Mouse (Mus musculus): ENCODE measurements around the gene Btnl4. TPM values are rescaled to one million over a fixed set of nuclear protein-coding genes. Genes with fewer than 3 reads are reported as not detected.
"Not testable (repeated sequence)": the region's sequence is repeated elsewhere in the genome, so short reads cannot be mapped to it uniquely, and the experiment has no call there.

Btnl4 gene
- polyA plus RNA-seq (2014; fragmentation: Nextera tagmentation; extraction: Ambion mirVana), result not detected in 2 replicates

GRCm38 (mm10) chr17:34477238-34478013 is at the start of gene Btnl4:
Btnl4 (minus strand) TSS chr17:34477318.
- not testable (repeated sequence) for H3K4me3 ChIP-seq (ENCODE audit: control insufficient read depth in 1 of 2, insufficient read depth in 1 of 2, low read depth in 1 of 2, low read length in 2 of 2); H3K27ac ChIP-seq (replicated peaks in 1 of 2; ENCODE audit: control insufficient read depth in 1 of 2, insufficient read depth in 1 of 2, low read depth in 2 of 2, low read length in 2 of 2); H3K9me3 ChIP-seq (ENCODE audit: control insufficient read depth, low read length); H3K36me3 ChIP-seq (ENCODE audit: control insufficient read depth, insufficient read depth, low read length); H3K4me2 ChIP-seq (ENCODE audit: low read length); H3K9ac ChIP-seq (ENCODE audit: low read length); H3K4me1 ChIP-seq (ENCODE audit: control insufficient read depth in 2 of 2, insufficient read depth in 2 of 2, low read length in 2 of 2); ATAC-seq (ENCODE audit: insufficient number of reproducible peaks, insufficient read depth, low FRiP score, low read depth); H3K27me3 ChIP-seq (ENCODE audit: control insufficient read depth, insufficient read depth, low read length)
- 75% methylated on average over 4 of the region's 5 CpGs for WGBS

GRCm38 (mm10) chr17:34519001-34519400 is 41.9 kb upstream of the Btnl4 start:
- no peak overlapping the region for H3K9ac ChIP-seq (ENCODE audit: low read length)
- 42% methylated on average over 1 of the region's 1 CpGs for WGBS
- H3K27ac ChIP-seq (replicated peaks in 1 of 2; ENCODE audit: control insufficient read depth in 1 of 2, insufficient read depth in 1 of 2, low read depth in 2 of 2, low read length in 2 of 2), result no peak overlapping the region
- H3K4me1 ChIP-seq (ENCODE audit: control insufficient read depth in 2 of 2, insufficient read depth in 2 of 2, low read length in 2 of 2), result no peaks in the 10 kb centered on the region
- no peaks in the 10 kb centered on the region for H3K9me3 ChIP-seq (ENCODE audit: control insufficient read depth, low read length)
- H3K4me2 ChIP-seq (ENCODE audit: low read length), result no peak overlapping the region
- H3K4me3 ChIP-seq (ENCODE audit: control insufficient read depth in 1 of 2, insufficient read depth in 1 of 2, low read depth in 1 of 2, low read length in 2 of 2), result no peak overlapping the region
- no peaks in the 10 kb centered on the region; the same call in 1 of the 2 replicates for H3K27me3 ChIP-seq (ENCODE audit: control insufficient read depth, insufficient read depth, low read length)
- no peak for ATAC-seq (ENCODE audit: insufficient number of reproducible peaks, insufficient read depth, low FRiP score, low read depth)
- H3K36me3 ChIP-seq (ENCODE audit: control insufficient read depth, insufficient read depth, low read length), result no peaks in the 10 kb centered on the region

GRCm38 (mm10) chr17:34518571-34518970 is 41.5 kb upstream of the Btnl4 start:
- H3K4me2 ChIP-seq (ENCODE audit: low read length); H3K9me3 ChIP-seq (ENCODE audit: control insufficient read depth, low read length); H3K9ac ChIP-seq (ENCODE audit: low read length); H3K4me1 ChIP-seq (ENCODE audit: control insufficient read depth in 2 of 2, insufficient read depth in 2 of 2, low read length in 2 of 2); H3K27ac ChIP-seq (replicated peaks in 1 of 2; ENCODE audit: control insufficient read depth in 1 of 2, insufficient read depth in 1 of 2, low read depth in 2 of 2, low read length in 2 of 2); H3K36me3 ChIP-seq (ENCODE audit: control insufficient read depth, insufficient read depth, low read length); ATAC-seq (ENCODE audit: insufficient number of reproducible peaks, insufficient read depth, low FRiP score, low read depth); H3K4me3 ChIP-seq (ENCODE audit: control insufficient read depth in 1 of 2, insufficient read depth in 1 of 2, low read depth in 1 of 2, low read length in 2 of 2); H3K27me3 ChIP-seq (ENCODE audit: control insufficient read depth, insufficient read depth, low read length): not testable (repeated sequence)
- 60% methylated on average over 3 of the region's 3 CpGs for WGBS

GRCm38 (mm10) chr17:34517795-34518194 is 40.7 kb upstream of the Btnl4 start:
- Histone ChIP-seq H3K4me3 (ENCODE audit: control insufficient read depth in 1 of 2, insufficient read depth in 1 of 2, low read depth in 1 of 2, low read length in 2 of 2) (no peak overlapping the region), H3K36me3 (ENCODE audit: control insufficient read depth, insufficient read depth, low read length) (no peaks in the 10 kb centered on the region), H3K9ac (ENCODE audit: low read length) (no peak overlapping the region), H3K27ac (replicated peaks in 1 of 2; ENCODE audit: control insufficient read depth in 1 of 2, insufficient read depth in 1 of 2, low read depth in 2 of 2, low read length in 2 of 2) (no peak overlapping the region), H3K9me3 (ENCODE audit: control insufficient read depth, low read length) (no peaks in the 10 kb centered on the region), H3K4me1 (ENCODE audit: control insufficient read depth in 2 of 2, insufficient read depth in 2 of 2, low read length in 2 of 2) (no peaks in the 10 kb centered on the region), H3K27me3 (ENCODE audit: control insufficient read depth, insufficient read depth, low read length) (no peaks in the 10 kb centered on the region; the same call in 1 of the 2 replicates), H3K4me2 (ENCODE audit: low read length) (no peak overlapping the region)
- WGBS, result 80% methylated on average over 4 of the region's 4 CpGs
- no peak for ATAC-seq (ENCODE audit: insufficient number of reproducible peaks, insufficient read depth, low FRiP score, low read depth)

- Histone ChIP-seq H3K36me3 (ENCODE audit: control insufficient read depth, insufficient read depth, low read length) (no peaks in the 10 kb centered on the region), H3K9me3 (ENCODE audit: control insufficient read depth, low read length) (no peaks in the 10 kb centered on the region), H3K4me3 (ENCODE audit: control insufficient read depth in 1 of 2, insufficient read depth in 1 of 2, low read depth in 1 of 2, low read length in 2 of 2) (no peak within 1 kb of the TSS), H3K4me2 (ENCODE audit: low read length) (no peak within 1 kb of the TSS), H3K27ac (replicated peaks in 1 of 2; ENCODE audit: control insufficient read depth in 1 of 2, insufficient read depth in 1 of 2, low read depth in 2 of 2, low read length in 2 of 2) (no peak within 1 kb of the TSS), H3K27me3 (ENCODE audit: control insufficient read depth, insufficient read depth, low read length) (no peaks in the 10 kb centered on the region; the same call in 1 of the 2 replicates), H3K4me1 (ENCODE audit: control insufficient read depth in 2 of 2, insufficient read depth in 2 of 2, low read length in 2 of 2) (no peaks in the 10 kb centered on the region), H3K9ac (ENCODE audit: low read length) (no peak within 1 kb of the TSS)
- 79% methylated on average over 4 of the region's 4 CpGs for WGBS
- no peak for ATAC-seq (ENCODE audit: insufficient number of reproducible peaks, insufficient read depth, low FRiP score, low read depth)
Observed at GRCm38 (mm10) chr17:34517252-34517651, 40.1 kb upstream of the Btnl4 start, which contains the start of gene Btnl6. Btnl6 (minus strand) TSS chr17:34517352.

GRCm38 (mm10) chr17:34516514-34516913 is 39.4 kb upstream of the Btnl4 start:
- no peak overlapping the region for H3K9ac ChIP-seq (ENCODE audit: low read length)
- H3K4me3 ChIP-seq (ENCODE audit: control insufficient read depth in 1 of 2, insufficient read depth in 1 of 2, low read depth in 1 of 2, low read length in 2 of 2), result no peak overlapping the region
- no peak for ATAC-seq (ENCODE audit: insufficient number of reproducible peaks, insufficient read depth, low FRiP score, low read depth)
- H3K4me1 ChIP-seq (ENCODE audit: control insufficient read depth in 2 of 2, insufficient read depth in 2 of 2, low read length in 2 of 2), result no peaks in the 10 kb centered on the region
- no peaks in the 10 kb centered on the region for H3K9me3 ChIP-seq (ENCODE audit: control insufficient read depth, low read length)
- no peaks in the 10 kb centered on the region; the same call in 1 of the 2 replicates for H3K27me3 ChIP-seq (ENCODE audit: control insufficient read depth, insufficient read depth, low read length)
- H3K27ac ChIP-seq (replicated peaks in 1 of 2; ENCODE audit: control insufficient read depth in 1 of 2, insufficient read depth in 1 of 2, low read depth in 2 of 2, low read length in 2 of 2), result no peak overlapping the region
- no peak overlapping the region for H3K4me2 ChIP-seq (ENCODE audit: low read length)
- 66% methylated on average over 2 of the region's 2 CpGs for WGBS
- no peaks in the 10 kb centered on the region for H3K36me3 ChIP-seq (ENCODE audit: control insufficient read depth, insufficient read depth, low read length)

GRCm38 (mm10) chr17:34511723-34512122 is 34.6 kb upstream of the Btnl4 start:
- H3K9me3 ChIP-seq (ENCODE audit: control insufficient read depth, low read length); H3K27ac ChIP-seq (replicated peaks in 1 of 2; ENCODE audit: control insufficient read depth in 1 of 2, insufficient read depth in 1 of 2, low read depth in 2 of 2, low read length in 2 of 2); H3K27me3 ChIP-seq (ENCODE audit: control insufficient read depth, insufficient read depth, low read length); H3K9ac ChIP-seq (ENCODE audit: low read length); H3K4me2 ChIP-seq (ENCODE audit: low read length); ATAC-seq (ENCODE audit: insufficient number of reproducible peaks, insufficient read depth, low FRiP score, low read depth); H3K4me1 ChIP-seq (ENCODE audit: control insufficient read depth in 2 of 2, insufficient read depth in 2 of 2, low read length in 2 of 2); H3K4me3 ChIP-seq (ENCODE audit: control insufficient read depth in 1 of 2, insufficient read depth in 1 of 2, low read depth in 1 of 2, low read length in 2 of 2); H3K36me3 ChIP-seq (ENCODE audit: control insufficient read depth, insufficient read depth, low read length): not testable (repeated sequence)
- WGBS, result 37% methylated on average over 1 of the region's 1 CpGs

- H3K9me3 ChIP-seq (ENCODE audit: control insufficient read depth, low read length), result no peaks in the 10 kb centered on the region
- no peaks in the 10 kb centered on the region for H3K27me3 ChIP-seq (ENCODE audit: control insufficient read depth, insufficient read depth, low read length)
- H3K4me1 ChIP-seq (ENCODE audit: control insufficient read depth in 2 of 2, insufficient read depth in 2 of 2, low read length in 2 of 2), result no peaks in the 10 kb centered on the region
- H3K36me3 ChIP-seq (ENCODE audit: control insufficient read depth, insufficient read depth, low read length), result no peaks in the 10 kb centered on the region
- no peak overlapping the region for H3K27ac ChIP-seq (replicated peaks in 1 of 2; ENCODE audit: control insufficient read depth in 1 of 2, insufficient read depth in 1 of 2, low read depth in 2 of 2, low read length in 2 of 2)
- no peak overlapping the region for H3K4me2 ChIP-seq (ENCODE audit: low read length)
- ATAC-seq (ENCODE audit: insufficient number of reproducible peaks, insufficient read depth, low FRiP score, low read depth), result no peak
- H3K9ac ChIP-seq (ENCODE audit: low read length), result no peak overlapping the region
- no peak overlapping the region for H3K4me3 ChIP-seq (ENCODE audit: control insufficient read depth in 1 of 2, insufficient read depth in 1 of 2, low read depth in 1 of 2, low read length in 2 of 2)
Observed at GRCm38 (mm10) chr17:34507591-34507990, 30.5 kb upstream of the Btnl4 start.
